Mouse (Mus musculus): Measurements from ENCODE around the gene Cdkal1.

DNA sequence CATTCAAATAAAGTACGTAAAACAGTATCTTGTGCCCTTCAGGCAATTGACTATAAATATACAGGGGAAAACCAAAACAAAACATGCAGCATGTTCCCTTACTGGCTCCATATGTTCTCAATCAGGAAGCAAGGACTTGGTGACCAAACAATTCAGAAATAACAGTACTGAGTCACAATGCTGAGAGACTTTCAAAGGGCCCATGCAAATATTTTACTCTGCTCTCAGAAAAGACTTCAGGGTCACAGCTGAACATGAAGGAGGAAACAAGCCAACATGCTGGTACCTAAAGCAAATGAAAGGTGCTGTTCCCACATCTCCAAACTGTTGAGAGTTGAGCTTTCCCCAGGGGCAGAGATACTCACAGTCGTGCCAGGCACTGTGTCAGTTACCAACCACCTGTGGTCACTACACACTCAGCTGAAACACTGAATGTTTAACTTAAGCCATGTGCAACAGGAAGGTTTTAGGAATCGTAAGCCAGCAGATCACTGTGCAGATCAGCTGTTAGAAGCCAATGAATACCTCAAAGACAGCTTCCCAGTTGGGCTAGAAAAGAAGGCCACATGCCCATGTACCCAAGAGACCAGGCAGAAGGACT, 140.1 kb downstream of the Cdkal1 start:
- TF ChIP-seq HCFC1 (IDR thresholded peaks at IDR 0.05; ENCODE audit: borderline replicate concordance, insufficient read depth, low read length) (no peak), ZC3H11A (IDR thresholded peaks at IDR 0.05; ENCODE audit: borderline replicate concordance, low read depth, low read length) (no peak), ZNF384 (IDR thresholded peaks at IDR 0.05; ENCODE audit: low read depth, low read length) (no peak), MAFK (IDR thresholded peaks at IDR 0.05; ENCODE audit: insufficient read depth, low read depth, low read length) (no peak)

All from ES-E14 (cell line).